Mouse (Mus musculus) forebrain, embryonic 16.5 days (tissue): ENCODE measurements around the gene Gm47841. TPM values are rescaled to one million over a fixed set of nuclear protein-coding genes. Genes with fewer than 3 reads are reported as not detected.

Experiments used
- ATAC-seq: fragments of 200-750 bp; cut with Nextera tagmentation; 2 replicates; pipeline ENCODE4 v1.8.0; 2017; ENCODE audit warnings: mild to moderate bottlenecking, moderate library complexity
- H3K27ac ChIP-seq: fragments of 300-500 bp; sonication (generic); 2 replicates; pipeline ENCODE4 v1.5.1; 2014; ENCODE audit warnings: low read length, control low read depth
- H3K27me3 ChIP-seq: fragments of 300-500 bp; sonication (generic); replicated peaks from 2 replicates; pipeline ENCODE4 v1.6.1; 2014; ENCODE audit warnings: low read length; ENCODE audit not compliant: control insufficient read depth, insufficient read depth
- H3K36me3 ChIP-seq: fragments of 300-500 bp; sonication (generic); 2 replicates; pipeline ENCODE4 v1.6.1; 2014; ENCODE audit not compliant: control insufficient read depth, insufficient read depth
- H3K4me1 ChIP-seq: fragments of 300-500 bp; sonication (generic); replicated peaks from 2 replicates; pipeline ENCODE4 v1.6.1; 2014; ENCODE audit warnings: low read length; ENCODE audit not compliant: control insufficient read depth, insufficient read depth
- H3K4me2 ChIP-seq: fragments of 300-500 bp; sonication (generic); 2 replicates; pipeline ENCODE4 v1.6.1; 2014; ENCODE audit warnings: mild to moderate bottlenecking, low read length, control low read depth
- H3K4me3 ChIP-seq: fragments of 300-500 bp; sonication (generic); replicated peaks from 2 replicates; pipeline ENCODE4 v1.5.1; 2014; ENCODE audit warnings: mild to moderate bottlenecking, low read length, control low read depth
- H3K9ac ChIP-seq: fragments of 300-500 bp; sonication (generic); replicated peaks from 2 replicates; pipeline ENCODE4 v1.6.1; 2014; ENCODE audit warnings: low read depth, low read length, control low read depth
- H3K9me3 ChIP-seq: fragments of 300-500 bp; sonication (generic); 2 replicates; pipeline ENCODE4 v1.6.1; 2016; ENCODE audit warnings: low read length; ENCODE audit not compliant: control insufficient read depth
- WGBS: fragments of 180-500 bp; shearing (Covaris S2); extraction: QIAGEN DNeasy Blood & Tissue Kit; methylation state at CpG from one replicate; pipeline ENCODE4 v1.1.7; 2014; 5-methylcytosine and 5-hydroxymethylcytosine counted together
- polyA plus RNA-seq: library from polyadenylated mRNA; unstranded; fragments of >200 nt; fragmentation: Nextera tagmentation; extraction: Ambion mirVana; gene quantifications from 2 replicates; pipeline ENCODE4 v1.2.1, GENCODE M21; 2015

Gene Gm47841
- polyA plus RNA-seq, 1 experiment from 2014 or later: not detected

- peak overlapping the region; percentile 55 for H3K4me3 ChIP-seq
- H3K36me3 ChIP-seq: no peaks in the 10 kb centered on the region
- peaks cover 19% of the 10 kb centered on the region for H3K27me3 ChIP-seq
- no peak overlapping the region for H3K27ac ChIP-seq
- 0 out of 2 replicates have a peak, but pooled peaks have one; percentile 23 for ATAC-seq
- WGBS: 4% methylated on average over 26 of the region's 26 CpGs
- peaks cover 31% of the 10 kb centered on the region for H3K4me1 ChIP-seq
- peak overlapping the region; percentile 91 for H3K4me2 ChIP-seq
- H3K9me3 ChIP-seq: no peaks in the 10 kb centered on the region
- no peak overlapping the region; the same call in 1 of the 2 replicates for H3K9ac ChIP-seq
Observed at GRCm38 (mm10) chr15:101076071-101077000, 29.1 kb upstream of the Gm47841 start.

- H3K4me1 ChIP-seq: peaks cover 31% of the 10 kb centered on the region
- H3K9me3 ChIP-seq: no peaks in the 10 kb centered on the region
- H3K4me2 ChIP-seq: no peak overlapping the region
- no peaks in the 10 kb centered on the region for H3K36me3 ChIP-seq
- no peak overlapping the region for H3K27ac ChIP-seq
- no peak overlapping the region for H3K9ac ChIP-seq
- no peak overlapping the region for H3K4me3 ChIP-seq
- 27% methylated on average over 5 of the region's 5 CpGs for WGBS
- ATAC-seq: no peak
- H3K27me3 ChIP-seq: peaks cover 19% of the 10 kb centered on the region
Observed at GRCm38 (mm10) chr15:101075656-101076055, 28.5 kb upstream of the Gm47841 start.

- Histone ChIP-seq H3K27me3 (peaks cover 19% of the 10 kb centered on the region), H3K4me3 (no peak overlapping the region), H3K27ac (no peak overlapping the region), H3K9me3 (no peaks in the 10 kb centered on the region), H3K36me3 (no peaks in the 10 kb centered on the region), H3K9ac (no peak overlapping the region), H3K4me1 (peaks cover 31% of the 10 kb centered on the region), H3K4me2 (no peak overlapping the region)
- no peak for ATAC-seq
- WGBS: 84% methylated on average over 4 of the region's 4 CpGs
Observed at GRCm38 (mm10) chr15:101075150-101075549, 28.0 kb upstream of the Gm47841 start.

GRCm38 (mm10) chr15:101074067-101074466 is 26.9 kb upstream of the Gm47841 start:
- Histone ChIP-seq H3K27me3 (peaks cover 19% of the 10 kb centered on the region), H3K4me2 (no peak overlapping the region), H3K9me3 (no peaks in the 10 kb centered on the region), H3K9ac (no peak overlapping the region), H3K36me3 (no peaks in the 10 kb centered on the region), H3K27ac (no peak overlapping the region), H3K4me1 (peaks cover 31% of the 10 kb centered on the region), H3K4me3 (no peak overlapping the region)
- WGBS: 65% methylated on average over 5 of the region's 5 CpGs
- ATAC-seq: no peak

GRCm38 (mm10) chr15:101072736-101073135 is 25.5 kb upstream of the Gm47841 start:
- Histone ChIP-seq H3K27ac (no peak overlapping the region), H3K4me2 (no peak overlapping the region), H3K4me3 (no peak overlapping the region), H3K27me3 (peaks cover 14% of the 10 kb centered on the region), H3K9me3 (no peaks in the 10 kb centered on the region), H3K4me1 (peaks cover 18% of the 10 kb centered on the region), H3K36me3 (no peaks in the 10 kb centered on the region), H3K9ac (no peak overlapping the region)
- no peak for ATAC-seq
- WGBS: 61% methylated on average over 2 of the region's 2 CpGs

GRCm38 (mm10) chr15:101070762-101071161 is 23.6 kb upstream of the Gm47841 start:
- WGBS: 41% methylated on average over 5 of the region's 5 CpGs
- Histone ChIP-seq H3K4me3 (no peak overlapping the region), H3K4me1 (0 out of 2 replicates have a peak, but pooled peaks cover 2% of the 10 kb centered on the region), H3K9ac (no peak overlapping the region), H3K9me3 (no peaks in the 10 kb centered on the region), H3K27ac (no peak overlapping the region), H3K27me3 (peaks cover under 1% of the 10 kb centered on the region; the same call in 1 of the 2 replicates), H3K36me3 (no peaks in the 10 kb centered on the region), H3K4me2 (no peak overlapping the region)
- no peak for ATAC-seq

GRCm38 (mm10) chr15:101069641-101070190 is 22.5 kb upstream of the Gm47841 start:
- H3K4me3 ChIP-seq: no peak overlapping the region
- H3K4me2 ChIP-seq: no peak overlapping the region
- no peak overlapping the region for H3K9ac ChIP-seq
- 53% methylated on average over 9 of the region's 9 CpGs for WGBS
- H3K4me1 ChIP-seq: 0 out of 2 replicates have a peak, but pooled peaks cover 2% of the 10 kb centered on the region
- H3K9me3 ChIP-seq: no peaks in the 10 kb centered on the region
- no peak overlapping the region for H3K27ac ChIP-seq
- ATAC-seq: no peak
- H3K36me3 ChIP-seq: no peaks in the 10 kb centered on the region
- no peaks in the 10 kb centered on the region for H3K27me3 ChIP-seq

GRCm38 (mm10) chr15:101068671-101069070 is 21.5 kb upstream of the Gm47841 start:
- no peaks in the 10 kb centered on the region for H3K36me3 ChIP-seq
- H3K27me3 ChIP-seq: no peaks in the 10 kb centered on the region
- no peak overlapping the region for H3K4me3 ChIP-seq
- WGBS: 52% methylated on average over 4 of the region's 4 CpGs
- H3K4me1 ChIP-seq: 0 out of 2 replicates have a peak, but pooled peaks cover 2% of the 10 kb centered on the region
- H3K27ac ChIP-seq: no peak overlapping the region
- no peak for ATAC-seq
- H3K4me2 ChIP-seq: no peak overlapping the region
- no peak overlapping the region for H3K9ac ChIP-seq
- H3K9me3 ChIP-seq: no peaks in the 10 kb centered on the region

GRCm38 (mm10) chr15:101068029-101068428 is 20.8 kb upstream of the Gm47841 start:
- Histone ChIP-seq H3K4me3 (no peak overlapping the region), H3K9me3 (no peaks in the 10 kb centered on the region), H3K36me3 (no peaks in the 10 kb centered on the region), H3K27me3 (no peaks in the 10 kb centered on the region), H3K27ac (no peak overlapping the region), H3K4me2 (no peak overlapping the region), H3K9ac (no peak overlapping the region), H3K4me1 (0 out of 2 replicates have a peak, but pooled peaks cover 2% of the 10 kb centered on the region)
- 58% methylated on average over 3 of the region's 3 CpGs for WGBS
- no peak for ATAC-seq
